Mouse (Mus musculus) WW6 (cell line): ENCODE results near the gene Mfn2.
"Not testable (repeated sequence)": the region's sequence is repeated elsewhere in the genome, so short reads cannot be mapped to it uniquely, and the experiment has no call there.

ENCODE experiments used
- DNase-seq: peaks from one replicate; pipeline ENCODE4 v3.0.0-alpha.2; 2013; ENCODE audit warnings: low read depth, low spot score

Gene Mfn2

DNA sequence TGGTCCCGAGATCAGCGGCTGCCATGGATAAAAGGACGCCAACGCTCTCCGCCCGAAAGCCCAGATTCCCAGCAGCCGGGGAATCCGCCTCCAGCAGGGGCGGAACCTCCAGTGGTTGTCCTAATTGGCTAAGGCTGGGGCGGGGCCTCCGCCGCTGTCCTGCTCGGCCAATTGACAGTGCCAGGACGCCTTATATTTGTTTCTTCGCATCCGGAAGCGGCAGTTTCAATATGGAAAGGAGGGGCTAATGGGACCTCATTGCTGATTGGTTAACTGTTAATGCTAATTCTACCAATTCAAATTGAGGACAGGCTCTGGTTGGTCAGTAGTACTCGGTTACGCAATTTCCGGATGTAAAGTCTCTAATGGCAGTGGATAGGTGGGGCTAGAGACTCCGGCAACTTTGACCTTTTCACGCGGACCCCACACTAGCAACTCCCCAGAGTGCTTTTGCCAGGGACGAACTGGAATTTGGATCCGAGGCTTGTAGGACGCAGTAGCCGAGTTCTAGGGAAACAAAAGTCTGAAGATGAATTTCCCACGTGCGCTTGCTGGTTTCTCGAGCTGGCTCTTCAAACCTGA lies 36.0 kb downstream of the Mfn2 start, which contains the start of the genes Miip and Fv1:
Gene Miip, minus strand, starts transcription at position 367 of the 582 bp plus-strand sequence.
Gene Fv1, plus strand, starts transcription at position 530 of the 582 bp plus-strand sequence.
- peak; percentile 93 for DNase-seq

- no peak for DNase-seq
Observed at GRCm38 (mm10) chr4:147867563-147868449, 36.7 kb downstream of the Mfn2 start.

DNA sequence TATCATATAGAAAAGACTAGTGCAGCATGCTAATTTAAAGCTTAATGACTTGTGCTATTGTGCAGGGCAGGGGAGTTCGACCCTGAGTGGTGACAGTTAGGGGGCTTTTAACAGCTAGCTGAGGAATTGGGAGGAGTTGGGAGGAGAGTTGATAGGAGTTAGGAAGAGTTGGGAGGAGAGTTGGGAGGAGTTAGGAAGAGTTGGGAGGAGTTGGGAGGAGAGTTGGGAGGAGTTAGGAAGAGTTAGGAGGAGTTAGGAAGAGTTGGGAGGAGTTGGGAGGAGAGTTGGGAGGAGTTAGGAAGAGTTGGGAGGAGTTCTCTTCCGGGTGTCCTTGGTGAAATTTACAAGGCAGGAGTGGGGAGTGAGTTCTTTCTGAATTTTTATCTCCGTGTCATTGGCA lies 37.7 kb downstream of the Mfn2 start:
- not testable (repeated sequence) for DNase-seq

- no peak for DNase-seq
Observed at GRCm38 (mm10) chr4:147866056-147866455, 38.4 kb downstream of the Mfn2 start.

- DNase-seq, result no peak
Observed at GRCm38 (mm10) chr4:147865651-147866050, 38.9 kb downstream of the Mfn2 start.

DNA sequence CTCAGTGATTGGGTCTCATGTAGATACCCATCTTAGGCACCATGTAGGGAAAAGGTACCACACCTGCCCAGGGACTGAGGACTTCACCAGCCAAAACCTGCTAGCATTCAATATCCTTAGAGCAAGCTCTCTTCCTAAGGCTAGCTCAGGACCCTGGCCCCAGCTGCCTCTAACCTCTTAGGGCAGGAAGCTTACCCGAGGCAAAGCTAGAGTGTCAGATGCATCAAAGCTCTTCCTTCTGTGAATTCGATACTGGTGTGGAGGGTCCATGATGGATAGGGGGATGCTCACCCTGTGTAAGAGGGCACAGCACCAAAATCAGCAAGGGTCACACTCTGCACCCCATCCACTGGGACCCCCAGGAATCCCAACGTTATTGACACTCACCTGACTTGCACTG lies 42.5 kb downstream of the Mfn2 start:
- no peak for DNase-seq

GRCm38 (mm10) chr4:147850776-147851175 lies 53.7 kb downstream of the Mfn2 start:
- DNase-seq, result no peak

GRCm38 (mm10) chr4:147848584-147848991 lies 55.9 kb downstream of the Mfn2 start:
- DNase-seq, result no peak

- peak; percentile 57 for DNase-seq
Observed at GRCm38 (mm10) chr4:147847614-147848583, 56.6 kb downstream of the Mfn2 start, which contains the start of gene Zfp933. Zfp933 (minus strand) TSS chr4:147848366.

GRCm38 (mm10) chr4:147842871-147843270 lies 61.6 kb downstream of the Mfn2 start:
- DNase-seq, result no peak

- DNase-seq, result not testable (repeated sequence)
Observed at GRCm38 (mm10) chr4:147839282-147839681, 65.2 kb downstream of the Mfn2 start.

- no peak for DNase-seq
Observed at GRCm38 (mm10) chr4:147824389-147824788, 80.1 kb downstream of the Mfn2 start.
